Mouse (Mus musculus) brain, adult 10 weeks (tissue): ENCODE measurements around the gene Bnipl. TPM values are rescaled to one million over a fixed set of nuclear protein-coding genes. Genes with fewer than 3 reads are reported as not detected.

Source experiments
- polyA plus RNA-seq: library from polyadenylated mRNA; stranded (reverse); fragments of 350-450 nt; fragmentation: Illumina TruSeq; extraction: RNeasy Lipid Tissue Mini Kit (QIAGEN cat#74804); gene quantifications from one replicate; pipeline ENCODE4 v1.2.3, GENCODE M21; 2015; ENCODE audit warnings: low read depth, low replicate concordance

The Bnipl gene
- not detected for polyA plus RNA-seq

DNA sequence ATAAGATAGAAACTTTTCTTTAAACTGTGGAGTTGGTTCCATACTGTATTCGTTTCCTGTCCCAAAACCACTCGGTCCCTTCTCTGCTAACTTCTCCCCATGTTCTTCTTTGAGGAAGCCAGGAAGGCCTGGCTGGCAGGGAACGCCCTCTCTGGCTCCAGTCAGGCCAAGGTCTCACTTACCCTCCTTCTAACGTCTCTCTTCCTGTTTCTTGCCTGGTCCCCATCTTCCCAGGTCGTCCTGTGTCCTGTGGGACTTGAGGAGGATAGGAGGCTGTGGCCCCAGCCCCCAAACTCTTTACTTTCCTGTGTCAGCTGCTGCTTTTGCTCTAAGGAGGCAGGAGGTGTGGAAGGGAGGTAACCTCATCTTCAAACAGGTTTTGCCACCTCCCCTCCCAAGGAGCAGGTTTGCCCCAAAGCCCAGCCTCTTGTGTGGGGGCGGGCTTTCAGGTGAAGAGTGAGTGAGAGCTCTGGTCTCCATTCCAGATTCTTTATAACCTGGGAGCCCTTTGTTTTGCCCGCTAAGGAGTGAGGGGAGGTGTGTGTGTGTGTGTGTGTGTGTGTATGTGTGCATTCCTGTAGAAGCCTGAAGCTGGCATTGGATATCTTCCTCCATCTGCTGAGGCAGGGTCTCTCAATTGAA is at the start of gene Bnipl:
Gene Bnipl, minus strand, starts transcription at position 411 of the 642 bp plus-strand sequence.

DNA sequence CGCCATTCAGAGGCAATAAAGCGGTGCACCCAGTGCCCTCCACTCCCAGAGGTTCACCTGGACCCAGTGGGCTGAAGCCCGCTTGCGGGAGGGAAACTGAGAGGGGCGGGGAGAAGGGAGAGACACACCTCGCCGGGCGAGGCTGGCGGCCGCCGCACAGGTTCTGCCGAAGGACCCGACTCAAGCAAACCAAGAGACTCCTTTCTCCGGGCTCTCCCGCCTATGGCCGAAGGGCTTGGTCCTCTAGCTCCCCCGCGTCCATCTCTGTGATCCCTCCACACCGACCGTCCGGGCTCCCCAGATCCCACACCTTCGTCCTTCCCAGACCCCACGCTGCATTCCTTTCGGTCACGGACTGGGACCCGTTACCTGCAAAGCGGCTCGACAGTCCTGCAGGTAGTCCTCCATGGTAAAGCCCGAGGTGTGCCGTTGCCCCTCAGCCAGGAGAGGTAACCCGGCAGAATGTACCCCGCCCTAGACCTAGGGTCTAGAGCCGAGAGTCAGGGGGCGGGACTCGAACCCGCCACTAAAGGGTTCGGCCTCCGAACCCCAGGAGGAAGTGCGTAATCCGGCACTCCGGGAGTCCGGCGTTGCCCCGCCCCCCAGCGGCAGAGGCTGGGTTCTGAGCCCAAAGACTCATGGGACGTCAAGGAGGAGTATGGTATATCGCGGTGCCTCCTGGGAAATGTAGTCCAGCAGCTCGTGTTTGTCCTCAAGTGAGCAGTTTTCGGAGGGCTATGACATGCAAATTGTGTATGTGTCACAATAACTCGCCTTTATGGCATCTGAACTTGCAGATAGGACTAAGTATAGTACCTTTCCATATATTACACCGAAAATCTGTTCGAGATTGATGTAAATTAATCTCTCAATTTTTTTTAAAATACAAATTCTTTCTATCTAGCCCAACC is 30.5 kb upstream of the Bnipl start, which contains the start of the genes Mindy1 and Prune1:
Gene Mindy1, plus strand, starts transcription at position 130 of the 911 bp plus-strand sequence.
Gene Prune1, minus strand, starts transcription at position 861 of the 911 bp plus-strand sequence.

DNA sequence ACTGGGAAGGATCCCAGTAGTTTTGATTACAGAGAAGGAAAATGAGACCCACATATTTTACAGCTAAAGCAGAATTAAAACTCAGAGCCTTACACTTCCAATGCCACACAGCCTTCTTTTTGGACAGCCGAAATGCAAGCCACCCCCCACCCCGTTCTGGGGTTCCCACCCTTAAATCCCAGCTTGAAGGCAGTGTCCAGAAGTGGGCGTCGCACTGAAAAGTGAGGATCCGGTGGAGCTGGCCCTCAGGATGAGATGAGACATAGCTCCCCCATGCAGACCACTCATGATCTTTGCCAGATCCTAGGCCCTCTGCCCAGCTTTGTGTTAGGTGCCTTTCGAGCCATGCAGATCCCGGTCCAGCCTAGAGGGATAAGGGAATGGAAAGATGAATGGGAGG is 9.5 kb downstream of the Bnipl start, which contains the start of gene Gm128:
Gene Gm128, minus strand, starts transcription at position 101 of the 400 bp plus-strand sequence.

DNA sequence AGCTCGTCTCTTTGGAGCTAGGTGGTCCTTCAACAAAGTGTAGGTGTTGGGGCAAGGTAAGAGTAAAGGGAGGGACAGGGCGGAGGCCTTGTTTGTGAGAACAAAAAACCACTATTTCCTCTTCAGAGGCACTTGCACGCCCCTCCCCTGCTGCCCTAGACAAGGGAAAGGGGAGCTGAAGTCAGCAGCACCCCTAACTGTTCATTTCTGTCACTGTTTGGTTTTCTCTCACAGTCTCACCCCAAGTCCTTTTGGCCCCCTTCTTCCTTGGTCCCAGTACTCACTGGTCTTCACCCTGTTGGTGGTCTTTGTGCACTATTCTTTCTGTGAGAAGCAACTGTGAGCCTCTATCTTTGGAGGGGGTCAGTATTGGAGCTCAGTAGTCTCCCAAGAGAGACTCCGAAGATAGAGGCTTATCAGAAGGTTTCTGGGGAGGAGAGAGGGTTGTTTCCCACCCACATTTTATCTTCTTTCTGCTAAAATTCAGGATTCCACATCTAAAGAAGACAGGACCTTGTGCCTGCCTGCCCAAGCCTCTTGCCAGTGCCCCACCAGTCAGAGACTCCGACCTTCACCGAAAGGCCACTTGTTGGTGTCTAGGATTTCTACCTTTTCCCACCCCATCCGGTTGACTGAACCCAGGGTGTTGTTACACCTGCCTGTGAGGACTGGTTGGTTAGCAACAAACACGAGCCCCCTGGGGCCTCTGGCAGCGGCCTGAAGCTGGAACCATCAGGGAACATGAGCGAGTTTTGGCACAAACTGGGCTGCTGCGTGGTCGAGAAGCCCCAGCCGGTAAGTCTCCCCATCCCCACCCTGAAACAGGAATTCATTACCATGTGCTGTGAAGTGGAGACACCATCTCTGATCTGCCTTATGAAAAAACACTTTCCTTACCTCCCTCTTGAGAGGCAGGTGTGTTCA is 19.4 kb downstream of the Bnipl start, which contains the start of gene Mllt11:
Gene Mllt11, minus strand, starts transcription at position 874 of the 924 bp plus-strand sequence.

DNA sequence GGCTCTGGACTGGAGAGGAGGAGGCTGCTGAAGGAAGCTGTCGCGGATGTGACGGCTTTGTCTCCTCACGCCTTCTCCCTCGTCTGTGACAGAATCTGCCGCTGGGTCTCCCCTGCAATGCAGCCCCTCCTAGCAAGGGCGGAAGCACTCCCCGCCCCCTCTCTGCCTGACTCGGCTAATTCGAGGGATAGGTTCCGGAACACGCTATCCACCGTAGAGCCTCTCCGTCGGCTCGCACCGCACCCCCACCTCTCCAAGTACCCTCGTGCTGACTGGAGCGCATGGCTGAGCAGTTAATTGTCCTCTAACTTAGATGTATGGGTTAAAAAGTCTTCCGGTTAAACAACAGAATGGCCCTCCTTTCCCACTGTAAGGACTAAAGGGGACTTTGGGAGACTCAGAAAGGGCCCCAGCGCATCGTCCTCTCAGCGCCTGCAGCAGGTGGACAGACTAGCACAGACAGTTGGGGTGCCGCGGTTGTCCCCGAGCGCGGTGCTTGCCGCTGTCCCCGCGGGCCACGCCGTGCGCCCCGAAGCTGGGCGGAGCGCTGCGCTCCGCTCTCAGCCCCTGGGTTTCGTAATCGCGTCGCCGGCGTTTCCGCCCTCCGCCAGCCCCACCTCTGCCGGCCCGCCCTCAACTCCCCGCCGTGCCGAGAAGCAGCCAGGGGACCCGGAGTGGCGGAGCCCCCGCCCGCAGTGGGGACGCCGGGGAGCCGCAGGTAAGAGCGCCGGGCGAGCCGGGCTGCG is 22.7 kb downstream of the Bnipl start, which contains the start of gene Cdc42se1:
Gene Cdc42se1, plus strand, starts transcription at position 585 of the 746 bp plus-strand sequence.

DNA sequence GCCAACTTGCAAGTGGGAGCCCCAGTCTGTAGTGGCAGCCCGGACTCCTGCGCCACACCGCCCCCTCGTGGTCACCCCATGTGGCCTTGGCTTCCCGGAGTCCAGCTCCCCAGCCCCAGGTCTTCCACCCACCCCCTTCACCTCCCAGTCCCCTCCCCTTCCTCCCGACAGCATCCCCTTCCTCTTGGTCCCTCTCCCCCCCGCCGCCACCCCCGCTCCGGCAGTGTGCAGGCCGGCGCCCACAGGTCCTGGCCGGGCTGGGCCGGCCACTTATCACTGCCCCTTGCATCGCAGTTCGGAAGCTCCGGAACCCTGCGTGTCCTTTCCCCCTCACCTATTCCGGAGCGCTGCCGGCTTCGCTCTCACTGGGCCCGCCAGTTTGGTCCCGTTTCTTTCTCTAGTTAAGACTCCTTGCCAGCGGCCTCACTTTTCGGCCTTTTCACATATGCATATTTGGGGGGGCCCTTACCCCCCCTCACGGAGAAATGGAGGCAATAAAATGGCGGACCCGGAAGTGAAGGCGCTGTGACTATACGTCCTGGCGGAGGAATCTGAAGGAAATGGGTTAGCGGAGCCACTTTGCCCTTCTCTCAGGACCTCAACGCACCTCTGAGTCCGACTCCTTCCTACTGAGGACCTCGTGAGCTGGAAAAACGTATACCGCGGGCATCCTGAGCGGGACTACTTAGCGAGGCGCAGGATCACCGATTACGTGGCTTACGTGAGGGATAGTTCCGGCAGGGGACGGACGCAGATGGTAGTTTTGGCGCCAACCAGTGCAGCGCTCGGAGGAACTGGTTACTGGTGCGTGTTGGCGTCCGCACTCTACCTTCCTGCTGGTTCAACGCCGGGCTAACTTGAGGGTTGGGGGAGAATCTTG is 33.5 kb downstream of the Bnipl start, which contains the start of gene Gabpb2:
Gene Gabpb2, minus strand, starts transcription at position 662 of the 880 bp plus-strand sequence.

Other genes with a start within 250 kb of the Bnipl start
- gene Zfp687, start 235.7 kb downstream of the Bnipl start, polyA plus RNA-seq: 16.9 TPM
- gene Psmd4, start 208.6 kb downstream of the Bnipl start, polyA plus RNA-seq: 176 TPM
- 44.0 TPM for gene Pip5k1a, start 144.3 kb downstream of the Bnipl start, polyA plus RNA-seq
- 44.7 TPM for gene Vps72, start 140.2 kb downstream of the Bnipl start, polyA plus RNA-seq
- 1.2 TPM for gene Tmod4, start 126.7 kb downstream of the Bnipl start, polyA plus RNA-seq
- gene Scnm1, start 117.2 kb downstream of the Bnipl start, polyA plus RNA-seq: 83.6 TPM
- 24.7 TPM for gene Lysmd1, start 117.1 kb downstream of the Bnipl start, polyA plus RNA-seq
- 5.0 TPM for gene Tnfaip8l2, start 108.8 kb downstream of the Bnipl start, polyA plus RNA-seq
- gene Sema6c, start 90.7 kb downstream of the Bnipl start, polyA plus RNA-seq: 14.4 TPM
- gene Gabpb2, start 33.3 kb downstream of the Bnipl start, polyA plus RNA-seq: 7.1 TPM
- 68.9 TPM for gene Cdc42se1, start 22.5 kb downstream of the Bnipl start, polyA plus RNA-seq
- 414 TPM for gene Mllt11, start 19.0 kb downstream of the Bnipl start, polyA plus RNA-seq
- gene Gm128, start 9.6 kb downstream of the Bnipl start, polyA plus RNA-seq: 0.30 TPM
- 26.8 TPM for gene Mindy1, start 30.2 kb upstream of the Bnipl start, polyA plus RNA-seq
- 23.6 TPM for gene Prune1, start 30.9 kb upstream of the Bnipl start, polyA plus RNA-seq
- gene Anxa9, start 56.0 kb upstream of the Bnipl start, polyA plus RNA-seq: 0.73 TPM
- gene Cers2, start 63.6 kb upstream of the Bnipl start, polyA plus RNA-seq: 101 TPM
- gene Setdb1, start 106.0 kb upstream of the Bnipl start, polyA plus RNA-seq: 22.1 TPM
- gene 4930558C23Rik, start 151.6 kb upstream of the Bnipl start, polyA plus RNA-seq: not detected
- gene Arnt, start 183.2 kb upstream of the Bnipl start, polyA plus RNA-seq: 29.8 TPM
- gene Ctsk, start 248.1 kb upstream of the Bnipl start, polyA plus RNA-seq: 6.2 TPM